Mouse (Mus musculus) CH12.LX (cell line): ENCODE results near the gene Glrx2. TPM values are rescaled to one million over a fixed set of nuclear protein-coding genes. Genes with fewer than 3 reads are reported as not detected.

Source experiments
- DNase-seq: peaks from one replicate; pipeline ENCODE4 v3.0.0-alpha.2; 2013; ENCODE audit errors: extremely low read depth
- H3K27ac ChIP-seq: 2 replicates; pipeline ENCODE4 v1.5.1; 2012; ENCODE audit warnings: low read depth, mild to moderate bottlenecking, control low read depth, moderate library complexity; ENCODE audit not compliant: insufficient read depth
- H3K27me3 ChIP-seq: replicated peaks from 2 replicates; pipeline ENCODE3; 2012; ENCODE audit warnings: inconsistent platforms
- H3K36me3 ChIP-seq, 2 experiments: replicated peaks in 1 of 2; 2 replicates each; pipeline versions ENCODE3 to v1.6.1; 2012; ENCODE audit warnings: inconsistent platforms in 1 of 2, low read length in 1 of 2, mild to moderate bottlenecking in 1 of 2, mixed read lengths in 1 of 2, moderate library complexity in 1 of 2; ENCODE audit not compliant: control insufficient read depth in 1 of 2, insufficient read depth in 1 of 2
- H3K4me1 ChIP-seq, 2 experiments: 2 replicates each; pipeline ENCODE4 v1.6.1; 2012; ENCODE audit warnings: inconsistent platforms in 1 of 2, moderate library complexity in 1 of 2; ENCODE audit not compliant: insufficient read depth in 2 of 2, control insufficient read depth in 1 of 2
- H3K4me2 ChIP-seq: 2 replicates; pipeline ENCODE4 v1.6.1; 2012; ENCODE audit warnings: low read depth, mild to moderate bottlenecking, control low read depth; ENCODE audit not compliant: poor library complexity, insufficient read depth, severe bottlenecking
- H3K4me3 ChIP-seq, 3 experiments: fragments of 150-350 bp in 1 of 3; sonication (generic) in 1 of 3; replicated peaks in 1 of 3; 2 replicates each; pipeline versions ENCODE3 to v1.5.1; 2011 to 2012; ENCODE audit warnings: low read depth in 2 of 3, low read length in 2 of 3, mild to moderate bottlenecking in 2 of 3, moderate library complexity in 2 of 3, control low read depth in 1 of 3, improper control_type of control experiment in 1 of 3, inconsistent platforms in 1 of 3, mixed read lengths in 1 of 3; ENCODE audit not compliant: poor library complexity in 1 of 3
- H3K79me2 ChIP-seq: replicated peaks from 2 replicates; pipeline ENCODE4 v1.6.1; 2012; ENCODE audit warnings: mild to moderate bottlenecking, moderate library complexity; ENCODE audit not compliant: control insufficient read depth, poor library complexity, insufficient read depth, severe bottlenecking; ENCODE audit errors: extremely low read depth
- H3K9ac ChIP-seq: 2 replicates; pipeline ENCODE4 v1.6.1; 2012; ENCODE audit warnings: low read depth, mild to moderate bottlenecking, control low read depth, moderate library complexity; ENCODE audit not compliant: insufficient read depth
- H3K9me3 ChIP-seq: replicated peaks from 2 replicates; pipeline ENCODE3; 2012; ENCODE audit warnings: low read length, inconsistent platforms, mixed read lengths
- BHLHE40 ChIP-seq: IDR thresholded peaks from 2 replicates; pipeline ENCODE4 v1.6.1; 2011; ENCODE audit warnings: mild to moderate bottlenecking, low read depth, low read length, improper control_type of control experiment
- CHD1 ChIP-seq: IDR thresholded peaks from 2 replicates; pipeline ENCODE4 v1.6.1; 2012; ENCODE audit warnings: low read depth, low read length, improper control_type of control experiment, inconsistent platforms
- CHD2 ChIP-seq: IDR thresholded peaks from 2 replicates; pipeline ENCODE4 v1.6.1; 2011; ENCODE audit warnings: low read length, improper control_type of control experiment
- CTCF ChIP-seq, 2 experiments: IDR thresholded peaks in 1 of 2; conservative IDR thresholded peaks in 1 of 2; 2 replicates each; pipeline ENCODE4 v1.5.1; 2011 to 2012; ENCODE audit warnings: low read depth in 2 of 2, low read length in 2 of 2, improper control_type of control experiment in 1 of 2, inconsistent platforms in 1 of 2, mild to moderate bottlenecking in 1 of 2, moderate library complexity in 1 of 2
- E2F4 ChIP-seq: IDR thresholded peaks from 2 replicates; pipeline ENCODE4 v1.6.1; 2011; ENCODE audit warnings: low read depth, low read length, improper control_type of control experiment; ENCODE audit not compliant: insufficient replicate concordance
- ELF1 ChIP-seq: IDR thresholded peaks from 2 replicates; pipeline ENCODE4 v1.6.1; 2014; ENCODE audit warnings: low read depth, mild to moderate bottlenecking, inconsistent platforms, low read length, improper control_type of control experiment
- EP300 ChIP-seq: IDR thresholded peaks from 2 replicates; pipeline ENCODE4 v1.6.1; 2011; ENCODE audit warnings: low read length, improper control_type of control experiment
- ETS1 ChIP-seq: conservative IDR thresholded peaks from 2 replicates; pipeline ENCODE4 v1.6.1; 2012; ENCODE audit warnings: low read depth, mild to moderate bottlenecking, inconsistent platforms, low read length, improper control_type of control experiment, moderate library complexity
- GABPA ChIP-seq: IDR thresholded peaks from 2 replicates; pipeline ENCODE4 v1.6.1; 2012; ENCODE audit warnings: low read depth, low read length, improper control_type of control experiment, inconsistent platforms; ENCODE audit not compliant: insufficient replicate concordance
- HCFC1 ChIP-seq: IDR thresholded peaks from 2 replicates; pipeline ENCODE4 v1.6.1; 2012; ENCODE audit warnings: low read depth, mild to moderate bottlenecking, inconsistent platforms, low read length, improper control_type of control experiment
- IRF4 ChIP-seq: IDR thresholded peaks from 2 replicates; pipeline ENCODE4 v1.6.1; 2014; ENCODE audit warnings: low read depth, mild to moderate bottlenecking, inconsistent platforms, low read length, improper control_type of control experiment
- JUN ChIP-seq: IDR thresholded peaks from 2 replicates; pipeline ENCODE4 v1.6.1; 2011; ENCODE audit warnings: low read depth, mild to moderate bottlenecking, low read length, improper control_type of control experiment, moderate library complexity; ENCODE audit not compliant: insufficient read depth
- JUND ChIP-seq: conservative IDR thresholded peaks from 2 replicates; pipeline ENCODE4 v1.6.1; 2011; ENCODE audit warnings: low read depth, low read length, improper control_type of control experiment
- KAT2A ChIP-seq: IDR thresholded peaks from 2 replicates; pipeline ENCODE4 v1.6.1; 2012; ENCODE audit warnings: low read length, improper control_type of control experiment, inconsistent platforms; ENCODE audit not compliant: insufficient replicate concordance
- MAFK ChIP-seq: IDR thresholded peaks from 2 replicates; pipeline ENCODE4 v1.6.1; 2011; ENCODE audit warnings: low read length, improper control_type of control experiment; ENCODE audit not compliant: insufficient replicate concordance
- MAX ChIP-seq: IDR thresholded peaks from 2 replicates; pipeline ENCODE4 v1.6.1; 2011; ENCODE audit warnings: low read length, improper control_type of control experiment
- MAZ ChIP-seq: IDR thresholded peaks from 2 replicates; pipeline ENCODE4 v1.6.1; 2012; ENCODE audit warnings: low read depth, mild to moderate bottlenecking, inconsistent platforms, low read length, improper control_type of control experiment, moderate library complexity
- MEF2A ChIP-seq: IDR thresholded peaks from 2 replicates; pipeline ENCODE4 v1.6.1; 2014; ENCODE audit warnings: low read depth, mild to moderate bottlenecking, inconsistent platforms, low read length, improper control_type of control experiment, borderline replicate concordance
- MXI1 ChIP-seq: IDR thresholded peaks from 2 replicates; pipeline ENCODE4 v1.6.1; 2011; ENCODE audit warnings: mild to moderate bottlenecking, low read depth, low read length, improper control_type of control experiment
- MYC ChIP-seq: IDR thresholded peaks from 2 replicates; pipeline ENCODE4 v1.6.1; 2011; ENCODE audit warnings: low read depth, mild to moderate bottlenecking, improper control_type of control experiment, low read length
- NELFE ChIP-seq: IDR thresholded peaks from 2 replicates; pipeline ENCODE4 v1.6.1; 2011; ENCODE audit warnings: low read depth, low read length, improper control_type of control experiment
- NRF1 ChIP-seq: IDR thresholded peaks from 2 replicates; pipeline ENCODE4 v1.6.1; 2014; ENCODE audit warnings: low read depth, mild to moderate bottlenecking, inconsistent platforms, low read length, improper control_type of control experiment, moderate library complexity
- PAX5 ChIP-seq: IDR thresholded peaks from 2 replicates; pipeline ENCODE4 v1.6.1; 2012; ENCODE audit warnings: low read length, inconsistent platforms, mixed read lengths
- POLR2A ChIP-seq: IDR thresholded peaks from 2 replicates; pipeline ENCODE4 v1.6.1; 2011; ENCODE audit warnings: low read depth, mild to moderate bottlenecking, improper control_type of control experiment, low read length
- POLR2AphosphoS2 ChIP-seq: IDR thresholded peaks from 2 replicates; pipeline ENCODE4 v1.6.1; 2011; ENCODE audit warnings: low read depth, low read length, improper control_type of control experiment
- RAD21 ChIP-seq: IDR thresholded peaks from 2 replicates; pipeline ENCODE4 v1.6.1; 2011; ENCODE audit warnings: low read depth, mild to moderate bottlenecking, low read length, improper control_type of control experiment, moderate library complexity
- SIN3A ChIP-seq: IDR thresholded peaks from 2 replicates; pipeline ENCODE4 v1.6.1; 2012; ENCODE audit warnings: low read length, improper control_type of control experiment, inconsistent platforms
- SMC3 ChIP-seq: IDR thresholded peaks from 2 replicates; pipeline ENCODE4 v1.6.1; 2011; ENCODE audit warnings: low read depth, low read length, improper control_type of control experiment
- TCF12 ChIP-seq: IDR thresholded peaks from 2 replicates; pipeline ENCODE4 v1.6.1; 2014; ENCODE audit warnings: low read depth, mild to moderate bottlenecking, inconsistent platforms, low read length, improper control_type of control experiment
- UBTF ChIP-seq: IDR thresholded peaks from 2 replicates; pipeline ENCODE4 v1.6.1; 2012; ENCODE audit warnings: low read depth, mild to moderate bottlenecking, inconsistent platforms, low read length, improper control_type of control experiment, moderate library complexity
- USF1 ChIP-seq: IDR thresholded peaks from 2 replicates; pipeline ENCODE4 v1.6.1; 2014; ENCODE audit warnings: low read depth, mild to moderate bottlenecking, inconsistent platforms, low read length, improper control_type of control experiment
- USF2 ChIP-seq: conservative IDR thresholded peaks from 2 replicates; pipeline ENCODE4 v1.6.1; 2011; ENCODE audit warnings: low read depth, low read length, improper control_type of control experiment
- ZC3H11A ChIP-seq: IDR thresholded peaks from 2 replicates; pipeline ENCODE4 v1.6.1; 2012; ENCODE audit warnings: low read depth, mild to moderate bottlenecking, inconsistent platforms, low read length, improper control_type of control experiment
- ZKSCAN1 ChIP-seq: IDR thresholded peaks from 2 replicates; pipeline ENCODE4 v1.6.1; 2012; ENCODE audit warnings: low read depth, inconsistent platforms, low read length, improper control_type of control experiment, borderline replicate concordance
- ZMIZ1 ChIP-seq: IDR thresholded peaks from 2 replicates; pipeline ENCODE4 v1.6.1; 2012; ENCODE audit warnings: low read depth, mild to moderate bottlenecking, inconsistent platforms, low read length, improper control_type of control experiment
- ZNF384 ChIP-seq: IDR thresholded peaks from 2 replicates; pipeline ENCODE4 v1.6.1; 2012; ENCODE audit warnings: low read depth, low read length, improper control_type of control experiment, inconsistent platforms
- dilution Hi-C: fragments of 300-500 bp; cut with MboI; formaldehyde crosslinking; loops from 2 replicates; pipeline ENCODE4 v1.14.3; 2020; ENCODE audit warnings: low sequenced_read_pairs; ENCODE audit not compliant: extremely low pct_unique_long_range_greater_than_20kb, extremely low pct_ligation_motif_present
- in situ Hi-C: fragments of 300-500 bp; cut with MboI; formaldehyde crosslinking; loops from 3 replicates; pipeline ENCODE4 v1.14.3; 2019; ENCODE audit warnings: low sequenced_read_pairs, low pct_ligation_motif_present, low pct_unique_long_range_greater_than_20kb, mixed read lengths
- polyA plus RNA-seq: library from polyadenylated mRNA; unstranded; fragments of >175 nt; gene quantifications from 2 replicates; pipeline ENCODE4 v1.2.1, GENCODE M21; 2012; ENCODE audit warnings: low read depth; ENCODE audit not compliant: insufficient read length
- total RNA-seq, 2 experiments: library from RNA; depleted of rRNA; stranded (reverse); fragments of 300-350 nt in 1 of 2; fragments of >200 nt in 1 of 2; gene quantifications; 2 replicates each; pipeline ENCODE4 v1.2.3; 2012 to 2014

The Glrx2 gene
- total and polyA plus RNA-seq, 3 experiments, result 28.0 to 51.4 (median 32.9) TPM

- in situ Hi-C loops (loop anchor here (25.0 kb wide), 2 partner anchors 411 to 586 kb away; partner anchors contain the start of gene Rgs13), dilution Hi-C loops (no loop called here)
- H3K27me3 ChIP-seq, result peaks cover 2% of the 10 kb centered on the region
- H3K4me3 ChIP-seq, result peak within 1 kb of the TSS; percentile 85 to 97 (median 93)
- peaks cover 0 to 16% of the 10 kb centered on the region in 2 experiments for H3K36me3 ChIP-seq
- peaks cover 42% of the 10 kb centered on the region for H3K79me2 ChIP-seq
- DNase-seq, result peak; percentile 97
- TF ChIP-seq ZMIZ1 (peak; percentile 82), BHLHE40 (peak; percentile 82), ZC3H11A (no peak), JUN (no peak), HCFC1 (peak; percentile 92), JUND (no peak), CHD2 (peak; percentile 45; the same call in 1 of the 2 replicates), USF2 (no peak), E2F4 (peak; percentile 82; the same call in 1 of the 2 replicates), POLR2AphosphoS2 (peak; percentile 83), ZKSCAN1 (no peak), EP300 (0 out of 2 replicates have a peak, but pooled peaks have one; percentile 40), CTCF (conservative IDR thresholded peaks at IDR 0.05 in 1 of 2, IDR thresholded peaks at IDR 0.05 in 1 of 2; ENCODE audit: low read depth in 2 of 2, low read length in 2 of 2) (peak in 1 of 2 experiments; percentile 89; a peak in 2 of 4 replicates), TCF12 (peak; percentile 95), ELF1 (peak; percentile 88), SMC3 (peak; percentile 21), GABPA (peak; percentile 90), USF1 (peak; percentile 74), SIN3A (peak; percentile 94; the same call in 1 of the 2 replicates), ETS1 (peak; percentile 46), NELFE (peak; percentile 95), MAZ (peak; percentile 96), UBTF (0 out of 2 replicates have a peak, but pooled peaks have one; percentile 41), MYC (0 out of 2 replicates have a peak, but pooled peaks have one; percentile 61), NRF1 (peak; percentile 46), PAX5 (no peak), ZNF384 (no peak), IRF4 (peak; percentile 88), POLR2A (peak; percentile 95), RAD21 (no peak), MAFK (peak; percentile 45; the same call in 1 of the 2 replicates), MEF2A (peak; percentile 84), CHD1 (no peak), MXI1 (peak; percentile 90), MAX (peak; percentile 70; the same call in 1 of the 2 replicates), KAT2A (peak; percentile 93)
- peak within 1 kb of the TSS; percentile 35 for H3K27ac ChIP-seq
- H3K4me1 ChIP-seq, result peaks cover 0 to 23% of the 10 kb centered on the region in 2 experiments; a peak in 2 of 4 replicates
- peak within 1 kb of the TSS; percentile 80 for H3K4me2 ChIP-seq
- H3K9me3 ChIP-seq, result no peaks in the 10 kb centered on the region
- peak within 1 kb of the TSS; percentile 83 for H3K9ac ChIP-seq
Observed at GRCm38 (mm10) chr1:143776446-143777411, 60.6 kb downstream of the Glrx2 start, which contains the start of the genes Trove2 and Uchl5. Trove2 (minus strand) TSS chr1:143777068. Uchl5 (plus strand) TSS chr1:143777272.
